Mouse (Mus musculus) spleen, adult 2 months (tissue): ENCODE results near the gene Zbtb20.

Experiments used
- CTCF ChIP-seq: fragments of 200-500 bp; IDR thresholded peaks from 2 replicates; pipeline ENCODE4 v1.5.1; 2011; ENCODE audit warnings: mild to moderate bottlenecking, inconsistent platforms; ENCODE audit not compliant: insufficient read depth, insufficient read length, insufficient replicate concordance; ENCODE audit errors: extremely low read depth
- POLR2A ChIP-seq: fragments of 200-500 bp; IDR thresholded peaks from 2 replicates; pipeline ENCODE4 v1.6.1; 2011; ENCODE audit warnings: low read depth, low read length, inconsistent platforms

DNA sequence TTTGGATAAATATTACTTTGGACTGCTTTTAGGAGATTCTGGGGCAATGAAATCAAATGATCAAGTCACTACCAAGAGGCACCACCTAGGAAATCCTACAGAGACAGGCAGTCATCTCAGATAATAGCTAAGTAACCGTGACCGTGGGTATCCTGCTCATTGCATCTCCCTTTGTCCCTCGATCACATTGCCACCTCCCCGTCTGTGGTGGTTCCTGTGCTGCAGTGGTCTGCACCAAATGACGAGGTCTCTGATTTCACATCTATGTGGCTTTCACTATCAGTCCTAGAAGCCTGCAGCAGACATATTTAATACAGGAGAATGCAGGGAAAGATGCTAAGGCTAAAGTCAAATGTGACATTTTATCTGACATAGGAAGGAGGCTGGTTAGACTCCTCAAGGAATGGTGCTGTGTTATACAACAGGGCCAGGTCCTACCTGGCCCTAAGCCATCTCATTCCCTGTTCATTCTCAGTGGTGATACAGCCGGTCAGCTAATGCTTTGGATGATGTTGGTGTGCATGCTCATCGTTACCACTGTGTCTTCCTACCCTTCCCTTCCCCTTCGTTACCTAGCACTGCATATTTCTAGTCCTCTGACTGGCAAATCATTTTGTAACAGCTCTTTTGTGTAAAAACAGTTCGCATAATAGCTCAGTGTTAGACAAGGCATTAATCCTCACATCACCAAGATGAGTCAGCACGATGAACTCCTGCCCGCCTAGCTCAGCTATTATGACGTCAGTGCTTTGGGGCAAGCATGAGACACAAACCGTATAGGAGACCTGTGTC is 588.2 kb downstream of the Zbtb20 start:
- TF ChIP-seq CTCF (no peak), POLR2A (no peak)
